Comparison of ENCODE assay signal across 8 mouse cellular contexts in genomic region chr2:20969201-20970200, GRCm38 (mm10). TPM values are rescaled to one million over a fixed set of nuclear protein-coding genes. Genes with fewer than 3 reads are reported as not detected.
DNase-seq lines count a peak whose midpoint lies in the region; ATAC-seq and TF ChIP-seq lines count a peak whose summit lies in the region.

No protein-coding gene starts in this region.

- peak overlapping the region; percentile 93 for H3K4me3 ChIP-seq in hindbrain, embryonic 13.5 days

- no peaks in the 10 kb centered on the region for H3K9me3 ChIP-seq in hindbrain, embryonic 13.5 days

- H3K27me3 ChIP-seq in Patski = no peaks in the 10 kb centered on the region
- H3K27me3 ChIP-seq in hindbrain, embryonic 13.5 days = no peaks in the 10 kb centered on the region

- WGBS in hindbrain, embryonic 13.5 days = under 1% methylated on average over 49 of the region's 49 CpGs

- ATAC-seq in Patski = peak; percentile 95
- ATAC-seq in hindbrain, embryonic 13.5 days (ENCODE audit: low FRiP score) = peak; percentile 98

- H3K4me1 ChIP-seq in hindbrain, embryonic 13.5 days (replicated peaks) = peaks cover 23% of the 10 kb centered on the region

- DNase-seq in Patski (ENCODE audit: low read depth, low spot score) = peak; percentile 77
- peak; percentile 96 to 97 for DNase-seq in cerebellum, postnatal 14 days
- peak; percentile 94 to 95 for DNase-seq in frontal cortex, postnatal 14 days (ENCODE audit: low spot score in 2 of 2)
- peak; percentile 85 for DNase-seq in layer of hippocampus, postnatal 25 days (ENCODE audit: extremely low spot score in 1 of 2, low spot score in 1 of 2)
- peak; percentile 97 for DNase-seq in lung, postnatal 25 days (ENCODE audit: low spot score)
- peak; percentile 97 for DNase-seq in retina, embryonic 14.5 days (ENCODE audit: low spot score)
- peak; percentile 89 for DNase-seq in thymus, postnatal 4 days

- CTCF ChIA-PET in Patski (lab: Charles Lee) = interaction anchor here (0.9 to 3.3 kb wide), 5 partner anchors 20 to 219 kb away, joined by 3 to 21 read pairs (median 3); no protein-coding TSS in a partner anchor

- in situ Hi-C loops in Patski (cut with MboI; ENCODE audit: low pct_unique_long_range_greater_than_20kb) = loop anchor here (5.0 kb wide), 1 partner anchor 62 kb away; no protein-coding TSS in a partner anchor

- TF ChIP-seq CTCF in Patski (IDR thresholded peaks at IDR 0.05) = no peak

- H3K9ac ChIP-seq in hindbrain, embryonic 13.5 days = peak overlapping the region; percentile 100

- POLR2A ChIA-PET in Patski (lab: Charles Lee) = interaction anchor here (0.7 to 1.6 kb wide), 7 partner anchors 16 to 228 kb away, joined by 3 to 4 read pairs (median 4); no protein-coding TSS in a partner anchor

- H3K36me3 ChIP-seq in hindbrain, embryonic 13.5 days = no peaks in the 10 kb centered on the region

- H3K4me2 ChIP-seq in hindbrain, embryonic 13.5 days = peak overlapping the region; percentile 83

- peak overlapping the region; percentile 100 for H3K27ac ChIP-seq in hindbrain, embryonic 13.5 days

RNA-seq across cellular contexts. Expression of gene Arhgap21, which starts 0.8 kb away (rescaled TPM):
- 42.9 TPM for polyA plus RNA-seq in Patski (2021)
- 35.6 and 41.1 TPM in 2 replicates for polyA plus RNA-seq in hindbrain, embryonic 13.5 days (2015; fragmentation: Nextera tagmentation; extraction: Ambion mirVana)
- 100 to 1,000 TPM; 295 to 351 TPM for total RNA-seq in layer of hippocampus, postnatal 25 days (2021)

Comparison
In these comparisons a context has a peak if more than half of its experiments do, and no peak if none do; other contexts are left out.
1. Peak in every context shown above with its lines: DNase-seq, ATAC-seq, H3K4me3 ChIP-seq and H3K27ac ChIP-seq.